Mouse (Mus musculus) subcutaneous adipose tissue, adult 2 months (tissue): Measurements from ENCODE around the gene Chmp4b. TPM values are rescaled to one million over a fixed set of nuclear protein-coding genes. Genes with fewer than 3 reads are reported as not detected.

ENCODE experiments used
- polyA plus RNA-seq: library from polyadenylated mRNA; depleted of rRNA; stranded (reverse); fragments of >200 nt; gene quantifications from 2 replicates; pipeline ENCODE4 v1.2.3, GENCODE M21; 2012; ENCODE audit warnings: low replicate concordance; rRNA removed

The Chmp4b gene
- polyA plus RNA-seq: 118 and 161 TPM in 2 replicates

DNA sequence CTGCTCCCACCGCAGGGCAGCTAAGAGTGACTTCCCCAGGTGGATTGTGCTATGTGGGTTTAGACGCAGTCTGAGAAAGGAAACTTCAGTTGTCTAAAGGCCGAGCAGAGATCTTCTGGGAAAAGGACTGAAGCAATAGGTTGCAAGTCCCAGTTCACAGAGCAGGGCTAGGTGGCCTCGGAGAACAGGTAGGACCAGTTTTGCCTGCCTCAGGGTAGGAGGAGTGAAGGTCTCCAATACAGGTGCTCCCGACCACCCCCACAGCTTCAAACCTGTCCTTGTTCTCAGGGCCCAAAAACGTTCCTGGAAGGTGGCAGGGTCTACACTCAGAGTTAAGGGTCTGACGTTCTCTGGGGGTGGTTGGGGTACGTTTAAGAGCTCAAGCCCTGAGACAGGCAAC lies at the start of gene Chmp4b:
Gene Chmp4b, plus strand, starts transcription at position 343 of the 400 bp plus-strand sequence.

DNA sequence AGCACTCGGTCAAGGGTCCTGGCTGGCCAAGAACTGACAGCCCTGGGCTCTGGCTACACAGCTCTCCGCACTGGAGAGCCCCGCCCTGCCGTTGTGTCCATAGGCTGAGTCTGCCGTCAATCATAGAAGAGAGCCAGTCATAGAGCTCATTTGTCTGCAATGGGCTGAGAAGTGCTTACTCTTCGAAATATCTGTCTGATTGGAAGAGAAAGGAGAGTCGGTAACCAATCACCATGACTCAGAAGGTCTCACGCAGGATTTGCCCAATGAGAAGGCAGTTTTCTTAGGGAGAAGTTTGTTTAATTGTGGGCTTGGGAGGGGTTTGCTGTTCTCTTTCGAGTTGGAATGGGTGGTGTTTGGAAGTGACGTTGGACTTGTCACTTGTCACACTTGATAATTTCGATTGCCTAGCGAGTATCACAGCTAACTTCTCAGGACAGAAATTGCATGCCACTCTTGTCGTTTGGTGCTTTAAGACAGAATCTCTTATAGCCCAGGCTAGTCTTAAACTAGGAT lies 47.8 kb upstream of the Chmp4b start, which contains the start of gene Pxmp4:
Gene Pxmp4, minus strand, starts transcription at position 71 of the 516 bp plus-strand sequence.

DNA sequence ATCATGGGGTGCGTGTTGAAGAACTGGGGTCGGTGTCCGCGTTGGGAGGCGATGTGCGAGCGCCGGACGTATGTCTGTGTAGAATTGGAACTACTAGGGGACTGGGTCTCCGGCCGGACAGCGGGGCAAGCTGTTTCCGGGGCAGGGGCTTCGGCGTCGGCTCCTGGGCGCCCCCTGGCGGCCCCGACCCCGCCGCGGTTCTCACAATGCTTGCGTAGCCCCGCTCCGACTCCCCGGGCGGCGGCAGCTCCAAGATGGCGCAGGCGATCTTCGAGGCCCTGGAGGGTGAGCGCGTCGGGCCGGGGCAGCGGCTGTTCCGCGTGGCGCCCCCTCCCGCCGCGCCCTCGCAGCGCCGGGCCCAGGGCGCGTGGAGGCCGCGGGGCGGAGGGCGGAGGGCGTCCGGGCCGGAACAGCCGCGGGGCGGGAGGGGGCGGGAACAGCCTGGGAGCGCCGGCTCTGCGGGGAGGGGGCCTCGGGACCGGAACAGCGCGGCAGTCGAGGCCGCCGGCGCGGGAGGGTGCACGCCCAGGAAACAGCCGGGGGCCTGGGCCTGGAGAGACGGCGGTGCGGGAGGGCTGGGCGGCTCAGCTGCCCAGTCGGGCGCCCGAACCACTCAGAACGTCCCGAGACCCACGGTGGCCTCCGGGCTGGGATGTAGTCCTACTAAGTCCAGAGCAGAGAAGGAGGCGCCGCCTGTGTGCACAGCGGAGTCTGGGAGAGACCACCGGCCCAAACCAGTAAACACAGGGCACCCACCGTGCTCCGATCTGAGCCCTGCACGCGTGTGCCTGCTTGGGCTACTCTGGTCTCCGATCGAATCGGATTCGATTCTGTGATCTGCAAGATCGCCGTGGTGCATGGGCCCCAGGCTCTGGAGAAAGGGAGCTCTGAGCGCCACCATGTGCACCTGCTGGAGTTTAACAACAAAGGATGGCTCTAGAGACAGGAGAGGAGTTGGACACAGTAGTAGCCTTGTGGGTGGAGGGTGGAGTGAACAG lies 38.1 kb upstream of the Chmp4b start, which contains the start of the genes Zfp341 and 4930519P11Rik:
Gene Zfp341, plus strand, starts transcription at position 180 of the 998 bp plus-strand sequence.
Gene 4930519P11Rik, minus strand, starts transcription at position 320 of the 998 bp plus-strand sequence.

Other genes starting within 250 kb of the Chmp4b start
- gene Snta1, start 243.6 kb upstream of the Chmp4b start, polyA plus RNA-seq: 25.8 and 67.9 TPM in 2 replicates
- gene Cbfa2t2, start 215.2 kb upstream of the Chmp4b start, polyA plus RNA-seq: 11.2 and 20.3 TPM in 2 replicates
- gene 1700003F12Rik, start 104.6 kb upstream of the Chmp4b start, polyA plus RNA-seq: 0.77 and 1.5 TPM in 2 replicates
- gene Actl10, start 99.9 kb upstream of the Chmp4b start, polyA plus RNA-seq: not detected in 2 replicates
- 1.6 and 8.0 TPM in 2 replicates for gene Necab3, start 92.8 kb upstream of the Chmp4b start, polyA plus RNA-seq
- 13.4 and 15.1 TPM in 2 replicates for gene E2f1, start 81.8 kb upstream of the Chmp4b start, polyA plus RNA-seq
- gene Pxmp4, start 48.0 kb upstream of the Chmp4b start, polyA plus RNA-seq: 60.5 and 151 TPM in 2 replicates
- gene Zfp341, start 38.4 kb upstream of the Chmp4b start, polyA plus RNA-seq: 4.0 and 6.1 TPM in 2 replicates
- gene 4930519P11Rik, start 38.3 kb upstream of the Chmp4b start, polyA plus RNA-seq: 0.57 and 0.87 TPM in 2 replicates
- not detected in 2 replicates for gene Gm14214, start 118.3 kb downstream of the Chmp4b start, polyA plus RNA-seq
- 155 and 533 TPM in 2 replicates for gene Raly, start 139.4 kb downstream of the Chmp4b start, polyA plus RNA-seq
- 4.7 TPM in 1 of 2 replicates, not detected in the other for gene a, start 139.7 kb downstream of the Chmp4b start, polyA plus RNA-seq
- 13.0 and 15.8 TPM in 2 replicates for gene Eif2s2, start 241.2 kb downstream of the Chmp4b start, polyA plus RNA-seq